Mouse (Mus musculus): ENCODE results near the gene Alms1.
"Not testable (repeated sequence)": the region's sequence is repeated elsewhere in the genome, so short reads cannot be mapped to it uniquely, and the experiment has no call there.

Gene Alms1

DNA sequence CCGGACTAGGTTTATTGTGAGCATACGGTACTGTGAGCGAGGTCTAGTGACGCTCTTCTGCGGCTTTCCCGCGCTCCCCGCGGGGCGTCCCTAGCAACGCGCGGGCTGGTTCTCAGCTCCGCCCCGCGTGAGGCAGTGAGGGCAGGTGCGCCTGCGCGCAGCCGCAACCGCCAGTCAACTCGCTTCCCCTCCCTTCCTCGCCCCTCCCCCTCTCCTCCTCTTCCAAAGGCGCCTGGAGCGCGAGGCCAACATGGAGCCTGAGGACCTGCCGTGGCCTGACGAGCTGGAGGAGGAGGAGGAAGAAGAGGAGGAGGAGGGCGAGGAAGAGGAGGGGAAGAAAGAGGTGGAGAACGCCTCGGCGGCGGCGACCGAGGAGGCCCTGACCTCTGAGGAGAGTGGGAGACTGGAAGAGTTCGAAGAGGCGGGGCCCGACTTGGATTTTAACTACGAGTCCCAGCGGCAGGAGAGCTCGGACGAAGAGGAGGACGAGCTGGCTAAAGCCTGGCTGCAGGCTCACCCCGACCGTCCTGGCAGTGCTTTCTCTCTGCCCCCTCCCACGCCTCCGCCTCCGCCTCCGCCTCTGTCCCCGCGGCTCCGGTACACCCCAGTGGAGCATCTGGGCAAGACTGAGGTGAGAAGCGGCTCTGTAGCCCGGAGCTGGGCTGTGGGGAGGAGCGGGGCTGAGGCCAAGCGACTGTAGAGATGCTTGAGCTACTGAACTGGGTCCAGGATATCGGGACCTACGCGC lies at the start of gene Alms1:
Alms1 (plus strand) TSS at position 136 of the 748 bp plus-strand sequence.
- DNase-seq (ENCODE audit: low spot score in 2 of 2), result peak; percentile 82 to 87

DNA sequence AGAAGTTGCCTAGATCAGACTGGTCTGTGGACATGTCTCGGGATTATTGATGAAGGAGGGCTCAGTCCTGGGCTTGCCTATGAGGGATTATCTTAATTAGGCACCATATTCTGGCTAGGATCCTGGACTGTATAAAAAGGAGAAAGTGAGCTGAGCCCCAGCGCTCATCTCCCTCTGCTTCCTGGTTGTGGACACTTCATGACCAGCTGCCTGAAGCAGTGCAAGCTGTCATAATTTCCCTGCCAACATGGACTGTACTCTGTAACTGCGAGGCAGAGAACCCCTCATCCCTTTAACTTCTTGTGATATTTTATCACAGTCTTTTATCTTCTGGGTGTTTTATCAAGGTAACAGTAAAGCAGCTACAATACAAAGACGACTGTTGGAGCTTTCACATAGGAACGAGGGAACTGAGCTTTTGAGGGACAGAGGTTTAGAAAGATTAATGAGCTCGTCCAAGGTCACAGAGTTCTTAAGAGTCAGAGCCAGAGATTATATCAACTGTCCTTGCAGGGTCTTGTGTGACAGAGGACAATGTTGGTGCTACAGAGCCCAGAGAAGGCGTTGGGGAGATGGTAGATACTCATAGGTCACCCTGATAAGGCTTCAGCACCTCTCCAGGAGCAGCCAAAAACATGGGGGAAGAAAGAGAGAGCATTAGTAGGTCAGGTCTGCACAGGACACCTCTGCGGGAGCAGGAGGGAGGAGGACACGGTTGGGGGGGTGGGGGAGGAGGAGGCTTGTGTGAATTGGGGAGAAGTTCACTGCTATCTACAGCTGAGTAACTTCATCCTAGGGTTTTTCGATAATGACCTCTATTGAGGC lies 43.8 kb upstream of the Alms1 start:
- DNase-seq (ENCODE audit: low spot score in 2 of 2), result no peak

DNA sequence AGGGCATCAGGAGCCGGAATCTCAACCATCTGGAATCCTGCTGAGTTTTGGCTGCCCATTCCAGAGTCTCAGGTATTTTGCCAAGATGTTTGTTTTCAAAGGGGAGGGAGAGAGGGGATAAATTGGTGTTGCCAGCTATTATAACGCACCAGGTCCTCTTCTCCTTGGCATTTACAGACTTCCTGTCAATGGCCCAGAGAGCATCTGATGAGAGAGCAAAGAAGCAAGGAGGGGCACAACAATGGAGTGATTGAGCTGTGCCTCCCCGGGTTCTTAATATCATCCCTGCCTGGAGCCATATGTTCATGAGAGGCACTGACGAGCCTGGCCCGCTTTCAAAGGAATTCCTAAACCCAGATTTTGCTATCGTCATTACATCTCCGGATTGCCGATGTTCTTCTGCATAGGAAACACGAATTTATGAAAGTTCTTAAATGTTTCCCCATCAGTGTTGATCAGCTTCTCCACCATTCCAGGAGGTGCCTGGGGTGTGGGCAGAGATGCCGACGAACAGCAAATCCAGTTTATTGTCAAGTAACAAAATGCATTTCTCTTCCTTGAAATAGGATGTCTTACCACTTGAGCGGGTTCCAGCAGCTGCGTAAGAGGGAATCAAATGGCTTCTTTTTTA lies 43.0 kb upstream of the Alms1 start:
- DNase-seq (ENCODE audit: low spot score in 2 of 2), result no peak

DNA sequence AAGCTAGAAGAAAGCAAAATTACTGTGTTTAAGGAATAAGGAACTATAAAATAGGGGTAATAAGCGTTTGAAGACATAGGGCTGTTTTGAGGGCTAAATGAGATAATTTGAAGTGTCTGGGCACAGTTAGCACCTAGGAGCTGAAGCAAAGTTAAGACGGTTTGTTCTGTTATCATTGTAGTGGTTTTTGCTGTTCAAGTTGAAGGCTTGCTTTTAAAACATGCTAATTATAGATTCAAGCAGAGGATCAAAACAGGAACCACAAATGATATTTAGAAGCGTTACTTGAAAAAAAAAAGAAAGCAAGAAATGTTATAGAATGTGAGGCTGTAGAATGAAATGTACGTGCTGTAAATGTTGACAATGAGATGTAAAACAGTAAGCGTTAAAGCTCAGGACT lies 39.7 kb upstream of the Alms1 start:
- DNase-seq (ENCODE audit: low spot score in 2 of 2), result no peak

DNA sequence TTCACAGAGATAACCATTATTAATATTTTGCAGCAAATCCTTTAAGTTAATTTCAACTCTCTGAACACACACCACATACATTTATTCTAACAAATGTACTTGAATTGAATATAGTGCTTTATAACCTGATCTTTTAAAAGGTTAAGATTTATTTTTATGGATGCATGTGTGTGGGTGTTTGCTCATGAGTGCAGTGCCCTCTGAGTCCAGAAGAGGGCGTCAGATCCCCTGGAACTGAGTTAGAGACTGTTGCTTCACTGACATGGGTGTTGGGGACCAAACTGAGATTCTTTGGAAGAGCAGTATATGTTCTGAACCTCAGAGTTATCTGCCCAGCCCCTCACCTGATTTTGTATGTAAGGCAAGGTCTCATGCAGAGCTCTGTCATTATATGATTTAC lies 25.0 kb upstream of the Alms1 start:
- DNase-seq (ENCODE audit: low spot score in 2 of 2), result no peak

DNA sequence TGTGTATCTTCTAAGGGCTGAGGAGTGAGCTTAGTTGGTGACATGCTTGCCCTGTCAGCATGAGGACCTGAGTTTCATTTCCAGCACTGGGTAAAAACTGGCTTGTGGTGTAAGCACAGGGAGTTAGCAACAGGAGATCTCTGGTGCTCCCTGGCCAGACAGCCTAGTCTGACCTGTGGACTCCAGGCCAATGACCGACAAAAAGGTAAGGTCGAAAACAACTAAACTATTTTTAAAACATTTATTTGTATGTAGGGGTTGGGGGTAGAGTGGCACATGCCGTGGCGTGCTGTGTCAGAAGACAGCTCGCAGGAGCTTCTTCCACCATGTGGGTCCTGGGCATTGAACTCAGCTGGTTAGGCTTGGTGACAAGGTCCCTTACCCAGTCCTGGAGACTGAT lies 14.5 kb upstream of the Alms1 start:
- no peak for DNase-seq (ENCODE audit: low spot score in 2 of 2)

DNA sequence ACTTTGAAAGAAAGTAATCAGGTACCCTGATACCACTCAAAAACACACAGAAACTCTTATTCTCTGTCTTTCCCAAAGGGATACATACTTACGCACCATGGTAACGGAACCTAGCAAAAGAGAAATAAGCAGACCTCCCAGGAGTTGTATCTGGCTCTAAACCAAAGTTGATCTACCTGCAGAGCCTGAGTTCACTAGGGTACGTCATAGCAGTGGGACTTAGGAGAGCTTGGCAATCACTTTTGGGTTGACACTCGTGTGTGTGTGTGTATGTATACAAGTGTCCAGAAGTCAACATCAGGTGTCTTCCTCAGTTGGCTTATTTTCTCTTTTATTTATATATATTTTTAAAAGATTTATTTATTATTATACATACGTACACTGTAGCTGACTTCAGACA lies 5.6 kb upstream of the Alms1 start:
- no peak for DNase-seq (ENCODE audit: low spot score in 2 of 2)

DNA sequence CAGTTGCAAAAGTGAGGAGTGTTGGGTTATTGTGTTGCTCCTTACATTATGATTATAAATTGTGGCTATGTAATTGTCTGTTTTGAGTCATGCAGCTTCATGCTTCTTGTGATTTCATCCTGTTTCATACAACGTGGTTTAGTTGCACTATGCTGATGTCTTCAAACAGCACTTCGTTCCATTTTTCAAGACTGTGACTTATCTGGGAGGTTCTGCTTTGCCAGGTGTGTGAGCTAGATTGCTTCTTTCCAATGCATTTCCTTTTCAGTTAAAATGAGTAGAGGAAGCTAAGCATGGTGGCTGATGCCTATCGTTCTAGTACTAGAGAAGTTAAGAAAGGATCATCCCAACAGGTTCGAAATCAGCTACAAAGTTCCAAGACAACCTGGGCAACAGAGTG lies 2.7 kb upstream of the Alms1 start:
- no peak for DNase-seq (ENCODE audit: low spot score in 2 of 2)

DNA sequence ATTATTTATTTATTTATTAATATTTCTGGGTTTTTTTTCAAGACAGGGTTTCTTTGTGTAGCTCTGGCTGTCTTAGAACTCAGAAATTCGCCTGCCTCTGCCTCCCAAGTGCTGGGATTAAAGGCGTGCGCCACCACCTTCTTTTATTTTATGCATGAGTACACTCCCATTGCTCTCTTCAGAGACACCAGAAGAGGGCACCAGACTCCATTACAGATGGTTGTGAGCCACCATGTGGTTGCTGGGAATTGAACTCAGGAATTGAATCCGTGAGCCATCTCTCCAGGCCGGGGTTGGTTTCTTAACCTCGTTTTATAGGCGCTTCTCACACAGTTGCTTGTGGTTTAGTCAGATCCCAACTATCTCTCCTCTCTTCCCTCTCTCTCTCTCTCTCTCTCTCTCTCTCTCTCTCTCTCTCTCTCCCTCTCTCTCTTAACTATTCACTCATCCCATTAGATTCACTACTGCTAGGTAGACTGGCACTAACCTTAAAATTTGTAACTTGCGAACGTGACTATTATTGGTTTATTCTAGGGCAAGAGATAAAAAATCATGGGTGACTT lies 445 bp upstream of the Alms1 start:
- peak in 1 of 2 experiments; percentile 8 for DNase-seq (ENCODE audit: low spot score in 2 of 2)

DNA sequence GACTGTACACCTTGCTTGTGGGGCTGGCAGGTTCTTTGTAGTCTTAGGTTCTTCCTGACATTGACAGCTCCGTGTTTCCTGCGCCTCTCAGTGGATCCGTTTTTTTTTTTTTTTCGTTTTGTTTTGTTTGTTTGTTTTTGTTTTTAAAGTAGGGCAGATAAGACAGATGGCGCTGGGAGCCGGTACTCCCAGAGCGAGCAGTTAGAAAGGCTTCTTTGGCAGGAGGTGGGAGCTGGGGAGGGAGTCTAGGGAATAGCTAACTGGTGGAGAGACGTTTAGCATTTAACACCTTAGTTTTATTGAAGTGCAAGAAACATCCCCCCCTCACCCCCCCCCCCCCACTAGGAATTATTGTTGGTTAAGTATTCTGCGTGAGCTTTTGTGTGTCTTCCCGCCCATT lies 833 bp downstream of the Alms1 start:
- no peak for DNase-seq (ENCODE audit: low spot score in 2 of 2)

DNA sequence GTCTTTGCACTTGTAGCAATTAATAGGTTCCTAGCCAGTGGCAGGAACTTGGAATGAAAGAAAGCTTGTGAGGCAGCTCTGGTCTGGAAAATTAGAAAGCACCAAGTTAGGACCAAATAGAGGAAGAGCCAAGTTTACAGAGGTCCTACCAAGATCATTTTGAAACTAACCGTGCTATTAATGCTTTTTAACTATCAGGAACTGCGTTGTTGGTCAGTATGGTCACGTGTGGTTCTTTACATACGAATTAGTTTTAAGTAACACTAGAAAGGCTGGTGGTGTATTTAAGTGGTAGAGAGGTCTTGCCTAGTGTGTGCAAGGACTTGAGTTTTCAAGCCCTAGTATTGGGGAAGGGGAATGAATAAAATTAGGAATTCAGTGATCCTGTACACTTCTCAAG lies 1.2 kb downstream of the Alms1 start:
- DNase-seq (ENCODE audit: low spot score in 2 of 2), result no peak

DNA sequence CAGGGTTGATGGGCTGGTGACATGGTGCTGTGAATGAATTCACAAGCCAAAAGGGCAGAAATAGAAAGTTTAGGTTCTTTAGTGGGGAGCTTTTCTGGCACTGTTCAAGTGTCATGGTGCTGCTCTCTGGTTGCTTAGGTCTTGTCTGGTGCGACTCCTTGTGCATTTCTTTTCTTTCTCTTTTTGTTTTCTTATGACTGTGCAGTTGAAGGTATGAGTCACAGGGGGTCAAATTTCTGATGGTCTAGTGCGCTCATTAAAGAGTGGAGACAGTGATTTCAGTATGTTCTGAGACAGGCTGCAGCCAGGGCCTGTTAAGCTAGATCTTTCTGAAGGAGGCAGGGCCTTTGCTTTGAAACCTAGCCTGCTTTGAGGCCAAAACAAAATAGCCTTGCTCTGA lies 2.8 kb downstream of the Alms1 start:
- DNase-seq (ENCODE audit: low spot score in 2 of 2), result no peak

DNA sequence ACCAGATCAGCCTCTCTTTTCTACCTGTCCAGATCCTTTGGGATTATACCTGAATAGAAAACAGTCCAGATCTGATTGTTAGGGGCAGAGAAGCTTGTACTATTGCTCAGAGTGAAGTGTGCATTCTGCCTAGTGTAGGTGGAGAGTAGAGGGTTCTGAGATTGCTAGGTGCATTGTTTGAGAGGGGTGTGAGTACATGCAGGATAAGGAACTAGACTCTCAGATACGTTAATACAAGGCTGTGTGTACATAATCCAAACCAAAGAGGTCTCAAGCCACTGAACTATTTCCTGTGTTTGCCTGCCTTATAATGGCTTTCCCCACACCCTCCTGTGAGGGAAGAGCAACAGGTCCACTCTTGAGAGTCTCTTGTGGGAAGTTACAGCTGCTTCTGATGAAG lies 12.0 kb downstream of the Alms1 start:
- DNase-seq (ENCODE audit: low spot score in 2 of 2), result no peak

DNA sequence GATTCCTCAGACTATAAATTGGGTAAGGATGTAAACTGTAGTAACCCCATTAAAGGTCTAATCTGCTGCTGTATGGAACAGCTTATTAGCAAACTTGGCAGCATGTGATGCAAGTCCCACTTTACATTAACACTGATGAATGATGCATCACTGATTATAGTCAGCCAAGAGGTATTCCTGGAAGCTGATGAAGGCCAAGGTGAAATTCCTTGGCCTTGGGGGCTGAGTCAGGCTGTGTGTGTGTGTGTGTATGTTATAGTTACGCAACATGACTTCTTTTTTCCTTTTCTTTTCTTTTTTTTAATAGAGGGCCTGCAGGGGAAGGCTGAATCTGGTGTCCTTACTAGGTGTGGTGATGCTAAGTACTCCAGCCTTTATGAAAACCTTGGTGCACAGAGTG lies 23.2 kb downstream of the Alms1 start:
- DNase-seq (ENCODE audit: low spot score in 2 of 2), result no peak

DNA sequence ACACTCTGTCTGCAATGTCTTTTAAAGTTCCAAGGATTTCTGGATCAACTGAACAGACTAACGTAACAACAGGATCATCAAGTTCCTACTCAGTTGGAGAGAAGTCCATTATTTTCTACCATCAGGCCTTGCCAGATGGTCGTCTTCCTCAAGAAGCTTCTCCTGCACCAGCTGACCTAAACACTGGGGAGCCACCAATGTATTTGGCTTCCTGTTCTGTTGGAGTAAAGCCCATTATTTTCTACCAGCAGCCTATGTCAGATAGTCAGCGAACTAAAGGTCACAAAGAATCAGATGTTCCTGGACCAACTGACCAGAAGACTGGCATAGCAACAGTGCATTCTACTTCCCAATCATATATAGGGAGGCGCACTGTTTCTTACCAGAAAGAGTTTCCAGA lies 33.5 kb downstream of the Alms1 start:
- DNase-seq (ENCODE audit: low spot score in 2 of 2), result no peak

DNA sequence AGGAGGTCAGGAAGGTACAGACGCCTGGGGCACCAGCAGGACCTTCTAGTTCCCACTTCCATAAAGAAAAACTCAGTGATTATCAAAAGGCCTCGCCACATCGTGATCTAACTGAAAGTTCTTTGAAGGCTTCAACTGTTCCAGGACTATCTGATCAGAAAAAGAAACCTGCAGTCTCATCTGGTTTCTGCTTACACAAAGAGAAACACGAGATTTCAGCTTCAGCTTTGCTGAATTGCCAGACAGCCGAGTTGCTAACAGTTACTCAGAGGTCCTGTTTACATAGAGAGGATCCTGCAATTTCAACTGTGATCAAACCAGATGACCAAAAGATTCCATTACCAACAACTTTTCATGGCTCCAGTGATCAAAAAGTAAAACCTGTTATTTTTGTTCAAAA lies 34.3 kb downstream of the Alms1 start:
- no peak for DNase-seq (ENCODE audit: low spot score in 2 of 2)

DNA sequence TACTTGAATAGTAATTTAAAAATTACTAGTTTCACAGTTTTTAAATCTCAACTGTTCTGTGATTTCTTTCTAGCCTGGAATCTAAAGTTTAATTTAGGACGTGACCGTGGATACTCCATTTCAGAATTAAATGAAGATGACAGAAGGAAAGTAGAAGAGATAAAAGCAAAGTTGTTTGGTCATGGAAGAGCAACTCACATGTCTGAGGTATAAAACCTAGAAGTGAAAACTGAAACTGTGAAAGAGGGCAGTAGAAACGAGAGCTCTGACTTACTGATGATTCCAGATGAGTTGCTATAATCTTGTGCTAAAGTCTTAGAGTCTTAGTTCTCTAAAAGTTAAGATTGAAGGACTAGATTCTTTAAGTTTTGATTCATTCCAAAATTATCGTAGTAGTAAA lies 37.2 kb downstream of the Alms1 start:
- no peak for DNase-seq (ENCODE audit: low spot score in 2 of 2)

DNA sequence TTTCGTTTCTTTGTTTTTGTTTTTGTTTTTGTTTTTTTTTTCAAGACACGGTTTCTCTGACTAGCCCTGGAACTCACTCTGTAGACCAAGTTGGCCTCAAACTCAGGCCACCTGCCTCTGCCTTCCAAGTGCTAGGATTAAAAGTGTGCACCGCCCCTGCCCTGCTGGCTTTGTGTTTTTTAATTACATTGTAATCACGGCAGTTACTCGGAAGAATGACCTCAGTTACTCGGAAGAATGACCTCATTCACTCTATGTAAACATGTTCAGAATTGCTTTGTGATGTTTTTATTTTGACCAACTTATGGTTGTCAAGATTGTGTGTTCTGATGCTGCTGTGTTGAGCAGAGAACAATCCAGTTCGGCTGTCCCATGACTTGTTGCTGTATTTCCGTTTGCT lies 45.8 kb downstream of the Alms1 start:
- DNase-seq (ENCODE audit: low spot score in 2 of 2), result no peak

DNA sequence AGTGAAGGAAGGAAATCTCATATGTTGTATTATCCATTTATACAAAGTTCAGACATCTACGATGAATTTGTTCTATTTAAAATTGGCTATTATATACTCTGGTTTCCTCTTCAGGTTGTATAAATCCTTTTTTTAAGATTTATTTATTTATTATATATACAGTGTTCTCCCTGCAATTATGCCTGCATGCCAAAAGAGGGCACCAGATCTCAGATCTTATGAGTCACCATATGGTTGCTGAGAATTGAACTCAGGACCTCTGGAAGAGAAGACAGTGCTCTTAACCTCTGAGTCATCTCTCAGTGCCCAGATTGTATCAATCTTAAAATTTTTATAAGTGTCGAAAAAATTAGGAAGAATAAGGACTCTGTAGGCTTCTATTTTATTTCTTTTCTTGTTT lies 65.9 kb downstream of the Alms1 start:
- DNase-seq (ENCODE audit: low spot score in 2 of 2), result no peak

DNA sequence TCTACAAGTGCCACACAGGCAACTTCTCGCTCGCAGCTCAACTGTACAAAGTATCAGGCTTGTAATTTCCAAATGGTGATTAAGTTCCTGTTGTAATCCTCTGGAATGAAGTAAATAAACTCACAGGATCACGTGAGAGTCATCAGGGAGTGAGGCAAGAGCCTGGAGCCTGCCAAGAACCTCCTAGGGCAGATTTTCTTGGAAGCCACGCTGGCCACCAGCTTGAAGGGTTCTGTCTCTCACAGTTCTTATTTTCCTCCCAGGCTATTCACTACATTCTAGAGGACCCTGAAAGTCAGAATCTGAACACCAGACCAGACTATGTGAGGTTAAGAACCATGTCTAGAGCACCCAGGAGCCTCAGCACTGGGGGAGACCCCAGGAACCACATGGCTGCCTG lies 114.6 kb downstream of the Alms1 start:
- not testable (repeated sequence) for DNase-seq (ENCODE audit: low spot score in 2 of 2)

DNA sequence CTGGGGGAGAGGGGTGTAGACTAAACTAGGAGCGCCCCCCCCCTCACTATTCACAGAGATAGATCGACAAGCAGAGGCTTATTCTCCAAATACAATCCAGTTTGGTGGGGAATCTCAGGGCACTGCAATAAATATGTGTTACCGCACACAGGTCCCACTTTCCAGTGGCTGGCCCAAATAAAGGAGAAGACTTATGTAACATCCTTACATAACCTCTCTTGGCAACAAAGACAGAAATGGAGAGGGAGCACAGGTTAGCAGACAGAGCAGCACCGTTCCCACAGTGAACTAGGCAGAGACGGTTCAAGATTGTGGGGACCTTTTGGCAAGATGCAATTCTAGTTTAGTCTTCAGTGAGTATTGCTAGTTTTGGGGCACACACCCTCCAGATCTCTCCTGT lies 121.9 kb downstream of the Alms1 start:
- not testable (repeated sequence) for DNase-seq (ENCODE audit: low spot score in 2 of 2)

DNA sequence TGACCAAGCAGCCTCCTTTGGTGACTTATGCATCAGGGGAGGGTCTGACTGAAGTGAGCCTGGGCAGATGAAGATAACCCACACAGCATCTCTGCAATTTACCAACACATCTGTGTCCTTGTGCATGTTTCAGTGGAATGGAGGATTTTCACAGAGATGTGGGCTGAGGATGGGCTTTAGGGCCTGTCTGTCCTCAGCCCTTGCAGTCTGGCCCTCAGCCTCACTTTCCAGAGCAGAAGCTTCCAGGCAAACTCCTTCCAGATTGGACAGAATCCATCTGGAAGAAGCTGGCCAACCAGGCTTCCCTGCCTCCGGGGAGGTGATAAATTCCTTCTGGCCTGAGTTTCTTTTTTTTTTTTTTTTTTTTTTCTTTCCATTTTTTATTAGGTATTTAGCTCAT lies 122.3 kb downstream of the Alms1 start:
- not testable (repeated sequence) for DNase-seq (ENCODE audit: low spot score in 2 of 2)

DNA sequence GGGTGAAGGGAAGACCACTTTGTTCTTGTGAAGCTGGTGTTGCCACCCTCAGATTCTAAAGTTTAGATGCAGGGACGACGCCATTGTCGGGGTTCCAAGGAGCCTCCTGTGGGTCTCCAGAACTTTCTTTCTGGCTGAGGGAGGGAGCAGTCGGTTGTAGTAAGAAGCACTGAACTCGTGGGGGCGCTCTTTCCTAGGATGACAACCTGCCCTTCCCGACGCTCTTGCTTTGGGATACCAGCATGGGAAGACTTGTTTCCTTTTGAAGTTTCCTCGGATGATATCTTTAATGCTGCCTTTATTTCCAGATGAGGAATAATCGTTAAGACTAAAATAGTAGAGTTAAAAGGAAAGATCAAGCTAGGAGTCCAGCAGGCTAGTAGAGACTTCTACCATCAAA lies 125.8 kb downstream of the Alms1 start, which contains the start of gene Nat8f7:
Nat8f7 (minus strand) TSS at position 101 of the 400 bp plus-strand sequence.
- not testable (repeated sequence) for DNase-seq (ENCODE audit: low spot score in 2 of 2)

Measured in natural killer cell, adult 2 months (primary cell).